Mouse (Mus musculus): Measurements from ENCODE around the gene Brpf3. TPM values are rescaled to one million over a fixed set of nuclear protein-coding genes. Genes with fewer than 3 reads are reported as not detected.

Brpf3 gene
- polyA plus RNA-seq, 1 experiment from 2014 or later: 6.0 TPM

DNA sequence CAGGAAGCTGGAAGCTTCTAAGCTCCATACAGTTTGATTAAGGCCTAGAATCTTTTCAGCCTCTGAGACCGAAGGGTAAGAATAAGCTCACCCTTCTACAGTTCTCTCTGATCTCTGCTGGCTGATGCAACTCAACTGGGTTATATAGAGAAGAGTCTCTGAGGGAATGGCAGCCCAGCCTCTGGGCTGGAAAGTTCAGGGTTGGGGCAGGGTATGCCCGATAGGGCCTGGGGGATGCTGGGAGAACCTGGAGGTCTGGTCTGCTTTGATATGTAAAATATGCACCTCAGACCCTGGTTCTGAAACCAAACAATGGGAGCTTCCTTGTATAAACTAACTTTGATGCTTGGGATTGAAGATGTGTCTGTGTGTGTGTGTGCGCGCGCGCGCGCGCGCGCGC, 13.4 kb upstream of the Brpf3 start:
- Histone ChIP-seq H3K9ac (replicated peaks; ENCODE audit: low read depth) (no peak overlapping the region), H3K36me3 (ENCODE audit: insufficient read depth, low read length) (no peaks in the 10 kb centered on the region), H3K4me1 (ENCODE audit: insufficient read depth, low read depth, low read length) (no peaks in the 10 kb centered on the region), H3K9me3 (ENCODE audit: low read length) (no peaks in the 10 kb centered on the region), H3K4me2 (replicated peaks; ENCODE audit: low read depth, low read length) (no peak overlapping the region), H3K27ac (ENCODE audit: low read length) (no peak overlapping the region), H3K4me3 (ENCODE audit: low read depth, low read length) (no peak overlapping the region), H3K27me3 (replicated peaks; ENCODE audit: insufficient read depth, low read length) (no peaks in the 10 kb centered on the region)
- 94% methylated on average over 12 of the region's 12 CpGs for WGBS
- TF ChIP-seq CTCF (IDR thresholded peaks at IDR 0.05) (no peak), EP300 (IDR thresholded peaks at IDR 0.05) (no peak)
- ATAC-seq (no peak), DNase-seq (ENCODE audit: low spot score) (no peak)

GRCm38 (mm10) chr17:28797031-28797430, 3.9 kb upstream of the Brpf3 start:
- ATAC-seq (no peak), DNase-seq (ENCODE audit: low spot score) (no peak)
- Histone ChIP-seq H3K9me3 (ENCODE audit: low read length) (no peaks in the 10 kb centered on the region), H3K4me2 (replicated peaks; ENCODE audit: low read depth, low read length) (no peak overlapping the region), H3K9ac (replicated peaks; ENCODE audit: low read depth) (no peak overlapping the region), H3K36me3 (ENCODE audit: insufficient read depth, low read length) (no peaks in the 10 kb centered on the region), H3K27ac (ENCODE audit: low read length) (no peak overlapping the region), H3K27me3 (replicated peaks; ENCODE audit: insufficient read depth, low read length) (no peaks in the 10 kb centered on the region), H3K4me3 (ENCODE audit: low read depth, low read length) (no peak overlapping the region), H3K4me1 (ENCODE audit: insufficient read depth, low read depth, low read length) (0 out of 2 replicates have a peak, but pooled peaks cover 9% of the 10 kb centered on the region)
- no peak for TF ChIP-seq EP300 (IDR thresholded peaks at IDR 0.05)
- no peak for TF ChIP-seq CTCF (IDR thresholded peaks at IDR 0.05)
- 88% methylated on average over 4 of the region's 4 CpGs for WGBS

DNA sequence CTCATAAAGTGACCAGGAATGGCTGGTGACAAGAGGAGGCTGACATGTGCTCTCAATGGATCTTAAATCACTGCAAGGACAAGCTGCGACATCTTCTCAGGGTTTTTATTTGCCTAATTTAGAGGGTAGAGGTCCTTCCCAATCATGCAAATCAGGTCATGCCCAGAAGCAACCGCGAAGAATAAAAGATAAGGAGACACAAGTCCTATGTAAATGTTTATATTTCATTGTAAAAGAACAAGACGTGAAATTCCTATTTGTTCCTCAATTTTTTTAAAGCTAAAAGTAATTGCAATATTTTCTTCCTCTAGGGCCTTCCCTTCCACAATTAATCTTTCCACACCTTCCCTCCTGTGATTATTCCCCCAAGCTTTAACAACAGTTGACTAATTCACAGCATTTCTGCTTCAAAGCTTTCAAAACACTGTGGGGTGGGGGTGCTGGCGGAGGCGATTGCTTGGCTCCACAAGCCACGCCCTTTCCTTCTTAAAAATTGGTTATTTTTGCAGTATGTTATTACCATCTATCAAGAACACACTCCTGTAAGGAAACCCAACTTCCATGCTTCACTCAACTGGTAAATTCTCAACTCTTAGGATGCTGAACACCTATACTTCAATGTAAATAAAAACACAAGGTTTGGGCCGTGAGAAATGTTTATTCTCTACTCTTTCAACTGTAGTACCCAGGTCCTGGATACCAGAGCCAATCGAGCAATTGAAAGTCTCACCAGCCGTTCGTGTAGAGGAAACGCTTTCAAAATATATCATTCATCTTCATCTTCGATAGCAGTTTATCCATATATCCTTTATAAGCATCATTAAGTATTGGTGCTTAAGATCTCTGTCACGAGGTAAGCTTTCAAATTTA, 1.4 kb upstream of the Brpf3 start:
- Histone ChIP-seq H3K4me1 (ENCODE audit: insufficient read depth, low read depth, low read length) (0 out of 2 replicates have a peak, but pooled peaks cover 13% of the 10 kb centered on the region), H3K9me3 (ENCODE audit: low read length) (no peaks in the 10 kb centered on the region), H3K27ac (ENCODE audit: low read length) (peak overlapping the region; percentile 99; the same call in 1 of the 2 replicates), H3K4me2 (replicated peaks; ENCODE audit: low read depth, low read length) (peak overlapping the region; percentile 97), H3K9ac (replicated peaks; ENCODE audit: low read depth) (no peak overlapping the region), H3K27me3 (replicated peaks; ENCODE audit: insufficient read depth, low read length) (no peaks in the 10 kb centered on the region), H3K36me3 (ENCODE audit: insufficient read depth, low read length) (no peaks in the 10 kb centered on the region), H3K4me3 (ENCODE audit: low read depth, low read length) (peak overlapping the region; percentile 12; the same call in 1 of the 2 replicates)
- WGBS: 5% methylated on average over 14 of the region's 14 CpGs
- ATAC-seq (no peak), DNase-seq (ENCODE audit: low spot score) (peak; percentile 62)
- TF ChIP-seq EP300 (IDR thresholded peaks at IDR 0.05) (no peak), CTCF (IDR thresholded peaks at IDR 0.05) (no peak)

DNA sequence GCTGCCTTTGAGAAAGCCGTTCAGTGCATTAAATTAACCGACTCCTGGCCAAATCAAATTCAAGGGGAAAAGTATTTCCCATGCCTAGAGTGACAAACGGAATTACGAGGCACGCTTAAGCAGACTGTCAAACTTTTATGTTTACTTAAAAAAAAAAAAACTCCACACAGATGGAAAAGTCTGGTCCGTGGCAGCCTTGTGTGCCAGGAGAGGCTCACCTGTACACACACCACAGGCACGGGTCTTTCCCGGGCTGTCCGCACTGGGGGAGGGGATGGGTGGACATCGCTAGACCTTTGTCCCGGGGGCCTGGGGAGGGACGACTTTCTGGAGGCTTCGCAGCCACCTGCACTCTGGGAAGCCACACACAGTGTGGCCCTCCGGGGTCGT, 614 bp upstream of the Brpf3 start:
- TF ChIP-seq CTCF (IDR thresholded peaks at IDR 0.05) (no peak), EP300 (IDR thresholded peaks at IDR 0.05) (0 out of 2 replicates have a peak, but pooled peaks have one; percentile 25)
- H3K36me3 ChIP-seq (ENCODE audit: insufficient read depth, low read length): no peaks in the 10 kb centered on the region
- DNase-seq (ENCODE audit: low spot score) (peak; percentile 42), ATAC-seq (peak; percentile 0; the same call in 1 of the 2 replicates)
- H3K27me3 ChIP-seq (replicated peaks; ENCODE audit: insufficient read depth, low read length): no peaks in the 10 kb centered on the region
- H3K9me3 ChIP-seq (ENCODE audit: low read length): no peaks in the 10 kb centered on the region
- H3K9ac ChIP-seq (replicated peaks; ENCODE audit: low read depth): peak overlapping the region; percentile 98
- peak overlapping the region; percentile 96 for H3K4me3 ChIP-seq (ENCODE audit: low read depth, low read length)
- WGBS: under 1% methylated on average over 15 of the region's 15 CpGs
- H3K4me2 ChIP-seq (replicated peaks; ENCODE audit: low read depth, low read length): peak overlapping the region; percentile 97
- H3K27ac ChIP-seq (ENCODE audit: low read length): peak overlapping the region; percentile 99
- H3K4me1 ChIP-seq (ENCODE audit: insufficient read depth, low read depth, low read length): 0 out of 2 replicates have a peak, but pooled peaks cover 13% of the 10 kb centered on the region

GRCm38 (mm10) chr17:28801474-28802005, 650 bp downstream of the Brpf3 start:
- Histone ChIP-seq H3K4me1 (ENCODE audit: insufficient read depth, low read depth, low read length) (0 out of 2 replicates have a peak, but pooled peaks cover 13% of the 10 kb centered on the region), H3K9ac (replicated peaks; ENCODE audit: low read depth) (peak overlapping the region; percentile 98), H3K4me3 (ENCODE audit: low read depth, low read length) (peak overlapping the region; percentile 96), H3K27me3 (replicated peaks; ENCODE audit: insufficient read depth, low read length) (no peaks in the 10 kb centered on the region), H3K27ac (ENCODE audit: low read length) (peak overlapping the region; percentile 99), H3K36me3 (ENCODE audit: insufficient read depth, low read length) (peaks cover 6% of the 10 kb centered on the region; the same call in 1 of the 2 replicates), H3K4me2 (replicated peaks; ENCODE audit: low read depth, low read length) (peak overlapping the region; percentile 97), H3K9me3 (ENCODE audit: low read length) (no peaks in the 10 kb centered on the region)
- TF ChIP-seq EP300 (IDR thresholded peaks at IDR 0.05) (no peak), CTCF (IDR thresholded peaks at IDR 0.05) (no peak)
- DNase-seq (ENCODE audit: low spot score): peak; percentile 99
- WGBS: 2% methylated on average over 14 of the region's 42 CpGs
- ATAC-seq: peak; percentile 99

- DNase-seq (ENCODE audit: low spot score) (peak; percentile 34), ATAC-seq (no peak)
- peaks cover 11% of the 10 kb centered on the region for H3K36me3 ChIP-seq (ENCODE audit: insufficient read depth, low read length)
- peak overlapping the region; percentile 96 for H3K4me3 ChIP-seq (ENCODE audit: low read depth, low read length)
- no peak for TF ChIP-seq CTCF (IDR thresholded peaks at IDR 0.05)
- no peak for TF ChIP-seq EP300 (IDR thresholded peaks at IDR 0.05)
- H3K9me3 ChIP-seq (ENCODE audit: low read length): no peaks in the 10 kb centered on the region
- H3K4me2 ChIP-seq (replicated peaks; ENCODE audit: low read depth, low read length): peak overlapping the region; percentile 86
- H3K27ac ChIP-seq (ENCODE audit: low read length): no peak overlapping the region
- peak overlapping the region; percentile 98 for H3K9ac ChIP-seq (replicated peaks; ENCODE audit: low read depth)
- 0 out of 2 replicates have a peak, but pooled peaks cover 13% of the 10 kb centered on the region for H3K4me1 ChIP-seq (ENCODE audit: insufficient read depth, low read depth, low read length)
- WGBS: under 1% methylated on average over 18 of the region's 18 CpGs
- no peaks in the 10 kb centered on the region for H3K27me3 ChIP-seq (replicated peaks; ENCODE audit: insufficient read depth, low read length)
Observed at GRCm38 (mm10) chr17:28802006-28802481, 1.2 kb downstream of the Brpf3 start.
